Mouse (Mus musculus) kidney, embryonic 16.5 days (tissue): ENCODE measurements around the gene Tespa1. TPM values are rescaled to one million over a fixed set of nuclear protein-coding genes. Genes with fewer than 3 reads are reported as not detected.

ENCODE experiments used
- ATAC-seq: fragments of 200-750 bp; cut with Nextera tagmentation; 2 replicates; pipeline ENCODE4 v1.8.0; 2017; ENCODE audit warnings: moderate TSS enrichment; ENCODE audit not compliant: low FRiP score, low TSS enrichment
- H3K27ac ChIP-seq: fragments of 300-500 bp; sonication (generic); 2 replicates; pipeline ENCODE4 v1.5.1; 2014; ENCODE audit warnings: low read length
- H3K27me3 ChIP-seq: fragments of 300-500 bp; sonication (generic); 2 replicates; pipeline ENCODE4 v1.6.1; 2014; ENCODE audit warnings: low read length, control low read depth, mixed read lengths; ENCODE audit not compliant: insufficient read depth
- H3K36me3 ChIP-seq: fragments of 300-500 bp; sonication (generic); 2 replicates; pipeline ENCODE4 v1.6.1; 2014; ENCODE audit warnings: low read length, control low read depth, mixed read lengths; ENCODE audit not compliant: insufficient read depth
- H3K4me1 ChIP-seq: fragments of 300-500 bp; sonication (generic); 2 replicates; pipeline ENCODE4 v1.6.1; 2014; ENCODE audit warnings: low read length, control low read depth, mixed read lengths; ENCODE audit not compliant: insufficient read depth
- H3K4me2 ChIP-seq: fragments of 300-500 bp; sonication (generic); replicated peaks from 2 replicates; pipeline ENCODE4 v1.6.1; 2014; ENCODE audit warnings: low read depth, low read length
- H3K4me3 ChIP-seq: fragments of 300-500 bp; sonication (generic); 2 replicates; pipeline ENCODE4 v1.5.1; 2014; ENCODE audit warnings: mild to moderate bottlenecking, low read length
- H3K9ac ChIP-seq: fragments of 300-500 bp; sonication (generic); replicated peaks from 2 replicates; pipeline ENCODE4 v1.6.1; 2014; ENCODE audit warnings: low read length
- H3K9me3 ChIP-seq: fragments of 300-500 bp; sonication (generic); 2 replicates; pipeline ENCODE4 v1.6.1; 2016; ENCODE audit warnings: low read length, control low read depth
- WGBS: fragments of 180-500 bp; shearing (Covaris S2); extraction: QIAGEN DNeasy Blood & Tissue Kit; methylation state at CpG from one replicate; pipeline ENCODE4 v1.1.7; 2014; 5-methylcytosine and 5-hydroxymethylcytosine counted together
- polyA plus RNA-seq: library from polyadenylated mRNA; unstranded; fragments of >200 nt; fragmentation: Nextera tagmentation; extraction: Ambion mirVana; gene quantifications from 2 replicates; pipeline ENCODE4 v1.2.1, GENCODE M21; 2015

Tespa1 gene
- polyA plus RNA-seq, 1 experiment from 2014 or later: 0.14 TPM

GRCm38 (mm10) chr10:130311534-130312227 is 11.0 kb upstream of the Tespa1 start:
- no peaks in the 10 kb centered on the region for H3K27me3 ChIP-seq

GRCm38 (mm10) chr10:130313531-130313930 is 9.1 kb upstream of the Tespa1 start:
- no peak overlapping the region for H3K4me2 ChIP-seq
- no peak overlapping the region for H3K9ac ChIP-seq
- H3K4me3 ChIP-seq: no peak overlapping the region
- ATAC-seq: no peak
- no peaks in the 10 kb centered on the region for H3K36me3 ChIP-seq
- H3K27me3 ChIP-seq: no peaks in the 10 kb centered on the region
- no peaks in the 10 kb centered on the region for H3K4me1 ChIP-seq
- no peaks in the 10 kb centered on the region for H3K9me3 ChIP-seq
- H3K27ac ChIP-seq: no peak overlapping the region
- WGBS: 66% methylated on average over 1 of the region's 1 CpGs

More at GRCm38 (mm10) chr10:130311534-130312227, 11.0 kb upstream of the Tespa1 start:
- Histone ChIP-seq H3K9me3 (no peaks in the 10 kb centered on the region), H3K4me3 (no peak overlapping the region), H3K27ac (no peak overlapping the region), H3K9ac (no peak overlapping the region), H3K36me3 (no peaks in the 10 kb centered on the region), H3K4me1 (no peaks in the 10 kb centered on the region), H3K4me2 (no peak overlapping the region)
- no peak for ATAC-seq
- 81% methylated on average over 2 of the region's 2 CpGs for WGBS

GRCm38 (mm10) chr10:130314110-130314829 is 8.4 kb upstream of the Tespa1 start:
- 70% methylated on average over 2 of the region's 2 CpGs for WGBS
- no peak for ATAC-seq
- H3K27me3 ChIP-seq: no peaks in the 10 kb centered on the region
- H3K9ac ChIP-seq: no peak overlapping the region
- no peaks in the 10 kb centered on the region for H3K4me1 ChIP-seq
- H3K36me3 ChIP-seq: no peaks in the 10 kb centered on the region
- no peaks in the 10 kb centered on the region for H3K9me3 ChIP-seq
- no peak overlapping the region for H3K27ac ChIP-seq
- H3K4me2 ChIP-seq: no peak overlapping the region
- no peak overlapping the region for H3K4me3 ChIP-seq

- H3K9me3 ChIP-seq: no peaks in the 10 kb centered on the region
- H3K27me3 ChIP-seq: no peaks in the 10 kb centered on the region
- no peaks in the 10 kb centered on the region for H3K36me3 ChIP-seq
- H3K27ac ChIP-seq: no peak overlapping the region
- no peak overlapping the region for H3K4me2 ChIP-seq
- no peak overlapping the region for H3K9ac ChIP-seq
- ATAC-seq: no peak
- no peaks in the 10 kb centered on the region for H3K4me1 ChIP-seq
- no peak overlapping the region for H3K4me3 ChIP-seq
These were observed 6.8 kb upstream of the Tespa1 start for GRCm38 (mm10) chr10:130315846-130316245.

- Histone ChIP-seq H3K4me1 (no peaks in the 10 kb centered on the region), H3K4me3 (no peak overlapping the region), H3K27me3 (no peaks in the 10 kb centered on the region), H3K36me3 (no peaks in the 10 kb centered on the region), H3K9me3 (no peaks in the 10 kb centered on the region), H3K4me2 (no peak overlapping the region), H3K27ac (no peak overlapping the region), H3K9ac (no peak overlapping the region)
- no peak for ATAC-seq
- 68% methylated on average over 4 of the region's 4 CpGs for WGBS
These were observed 4.0 kb upstream of the Tespa1 start for GRCm38 (mm10) chr10:130318720-130319119.

GRCm38 (mm10) chr10:130320715-130321114 is 2.0 kb upstream of the Tespa1 start:
- no peaks in the 10 kb centered on the region for H3K27me3 ChIP-seq
- no peak overlapping the region for H3K4me3 ChIP-seq
- no peaks in the 10 kb centered on the region for H3K4me1 ChIP-seq
- H3K4me2 ChIP-seq: no peak overlapping the region
- WGBS: 84% methylated on average over 2 of the region's 2 CpGs
- no peaks in the 10 kb centered on the region for H3K36me3 ChIP-seq
- H3K27ac ChIP-seq: no peak overlapping the region
- ATAC-seq: no peak
- H3K9ac ChIP-seq: no peak overlapping the region
- H3K9me3 ChIP-seq: no peaks in the 10 kb centered on the region

GRCm38 (mm10) chr10:130322062-130322461 is 608 bp upstream of the Tespa1 start:
- H3K27ac ChIP-seq: no peak overlapping the region
- no peaks in the 10 kb centered on the region for H3K27me3 ChIP-seq
- no peaks in the 10 kb centered on the region for H3K36me3 ChIP-seq
- H3K4me2 ChIP-seq: no peak overlapping the region
- H3K9ac ChIP-seq: no peak overlapping the region
- ATAC-seq: no peak
- H3K9me3 ChIP-seq: no peaks in the 10 kb centered on the region
- H3K4me3 ChIP-seq: no peak overlapping the region
- no peaks in the 10 kb centered on the region for H3K4me1 ChIP-seq

GRCm38 (mm10) chr10:130324243-130324642 is 1.6 kb downstream of the Tespa1 start:
- no peak overlapping the region for H3K4me3 ChIP-seq
- no peak overlapping the region for H3K27ac ChIP-seq
- ATAC-seq: no peak
- H3K4me2 ChIP-seq: no peak overlapping the region
- WGBS: 87% methylated on average over 4 of the region's 4 CpGs
- H3K9me3 ChIP-seq: no peaks in the 10 kb centered on the region
- H3K4me1 ChIP-seq: no peaks in the 10 kb centered on the region
- H3K9ac ChIP-seq: no peak overlapping the region
- H3K36me3 ChIP-seq: no peaks in the 10 kb centered on the region
- H3K27me3 ChIP-seq: no peaks in the 10 kb centered on the region

- no peaks in the 10 kb centered on the region for H3K27me3 ChIP-seq
- H3K4me3 ChIP-seq: no peak overlapping the region
- H3K9me3 ChIP-seq: no peaks in the 10 kb centered on the region
- H3K36me3 ChIP-seq: no peaks in the 10 kb centered on the region
- no peak overlapping the region for H3K4me2 ChIP-seq
- ATAC-seq: no peak
- no peak overlapping the region for H3K9ac ChIP-seq
- H3K4me1 ChIP-seq: no peaks in the 10 kb centered on the region
- 93% methylated on average over 1 of the region's 1 CpGs for WGBS
- H3K27ac ChIP-seq: no peak overlapping the region
These were observed 8.0 kb downstream of the Tespa1 start for GRCm38 (mm10) chr10:130330711-130331110.

- Histone ChIP-seq H3K27ac (no peak overlapping the region), H3K9ac (no peak overlapping the region), H3K4me2 (no peak overlapping the region), H3K9me3 (no peaks in the 10 kb centered on the region), H3K27me3 (no peaks in the 10 kb centered on the region), H3K36me3 (no peaks in the 10 kb centered on the region), H3K4me3 (no peak overlapping the region), H3K4me1 (no peaks in the 10 kb centered on the region)
- 68% methylated on average over 1 of the region's 1 CpGs for WGBS
- no peak for ATAC-seq
These were observed 13.7 kb downstream of the Tespa1 start for GRCm38 (mm10) chr10:130336385-130336784.
